Mouse (Mus musculus) megakaryocyte progenitor cell, adult 5-6 weeks (primary cell): ENCODE data around the gene Hoxc10. TPM values are rescaled to one million over a fixed set of nuclear protein-coding genes. Genes with fewer than 3 reads are reported as not detected.
A peak's percentile ranks its signal among the peaks of the same experiment; 100 is the strongest.

ENCODE experiments used
- ATAC-seq: replicated peaks from 2 replicates; pipeline ENCODE4 v1.8.0; 2016; ENCODE audit warnings: mild to moderate bottlenecking, moderate TSS enrichment, inconsistent platforms; ENCODE audit not compliant: poor library complexity
- total RNA-seq, 2 experiments: library from RNA; stranded (forward) in 1 of 2; stranded (reverse) in 1 of 2; fragments of 157-497, 149-512 nt in 1 of 2; fragments of 200-1000 nt in 1 of 2; gene quantifications; 2 replicates each; pipeline versions ENCODE4 v1.2.3 to v1.2.4; 2015 to 2017

Hoxc10 gene
- total RNA-seq (2015) = not detected in 2 replicates
- not detected in 2 replicates for total RNA-seq (2017)

DNA sequence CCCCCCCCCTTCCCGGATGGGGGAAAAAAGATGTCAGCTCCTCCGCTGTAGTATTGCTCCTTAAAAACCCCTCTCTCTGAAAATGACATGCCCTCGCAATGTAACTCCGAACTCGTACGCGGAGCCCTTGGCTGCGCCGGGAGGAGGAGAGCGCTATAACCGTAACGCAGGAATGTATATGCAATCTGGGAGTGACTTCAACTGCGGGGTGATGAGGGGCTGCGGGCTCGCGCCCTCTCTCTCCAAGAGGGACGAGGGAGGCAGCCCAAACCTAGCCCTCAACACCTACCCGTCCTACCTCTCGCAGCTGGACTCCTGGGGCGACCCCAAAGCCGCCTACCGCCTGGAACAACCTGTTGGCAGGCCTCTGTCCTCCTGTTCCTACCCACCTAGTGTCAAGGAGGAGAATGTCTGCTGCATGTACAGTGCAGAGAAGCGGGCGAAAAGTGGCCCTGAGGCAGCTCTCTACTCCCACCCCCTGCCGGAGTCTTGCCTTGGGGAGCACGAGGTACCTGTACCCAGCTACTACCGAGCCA is at the start of gene Hoxc10:
Gene Hoxc10 (plus strand): TSS at position 21 of the 536 bp plus-strand sequence.
- no peak for ATAC-seq

DNA sequence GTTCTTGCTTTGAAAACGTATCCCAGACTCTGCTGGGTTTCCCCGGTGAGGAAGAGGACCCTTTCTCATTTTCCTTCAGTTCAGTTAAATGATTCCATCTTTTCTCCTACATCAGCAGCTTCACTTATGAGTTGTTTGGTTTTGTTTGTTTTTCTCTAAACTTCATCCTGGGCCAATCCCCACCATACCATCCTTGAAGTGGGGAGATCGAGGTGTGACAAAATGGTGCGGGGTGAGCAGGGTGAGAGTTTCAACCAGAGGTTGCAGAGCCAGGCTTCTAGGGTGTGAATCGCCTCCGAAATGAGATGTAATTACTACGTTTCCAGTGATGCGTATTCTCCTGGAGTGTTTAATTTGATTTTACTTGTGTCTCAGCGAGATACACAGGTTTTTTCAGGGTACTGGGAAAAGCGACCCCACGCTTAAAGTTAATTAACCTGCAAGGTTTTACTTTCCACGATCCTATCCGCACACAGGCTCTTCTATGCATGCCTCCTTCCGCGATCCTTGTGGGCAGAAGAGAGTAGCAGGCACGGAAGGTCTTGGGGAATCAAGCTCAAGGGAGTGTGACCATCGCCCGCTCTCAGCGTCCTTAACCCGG is 48.5 kb upstream of the Hoxc10 start:
- ATAC-seq = no peak

DNA sequence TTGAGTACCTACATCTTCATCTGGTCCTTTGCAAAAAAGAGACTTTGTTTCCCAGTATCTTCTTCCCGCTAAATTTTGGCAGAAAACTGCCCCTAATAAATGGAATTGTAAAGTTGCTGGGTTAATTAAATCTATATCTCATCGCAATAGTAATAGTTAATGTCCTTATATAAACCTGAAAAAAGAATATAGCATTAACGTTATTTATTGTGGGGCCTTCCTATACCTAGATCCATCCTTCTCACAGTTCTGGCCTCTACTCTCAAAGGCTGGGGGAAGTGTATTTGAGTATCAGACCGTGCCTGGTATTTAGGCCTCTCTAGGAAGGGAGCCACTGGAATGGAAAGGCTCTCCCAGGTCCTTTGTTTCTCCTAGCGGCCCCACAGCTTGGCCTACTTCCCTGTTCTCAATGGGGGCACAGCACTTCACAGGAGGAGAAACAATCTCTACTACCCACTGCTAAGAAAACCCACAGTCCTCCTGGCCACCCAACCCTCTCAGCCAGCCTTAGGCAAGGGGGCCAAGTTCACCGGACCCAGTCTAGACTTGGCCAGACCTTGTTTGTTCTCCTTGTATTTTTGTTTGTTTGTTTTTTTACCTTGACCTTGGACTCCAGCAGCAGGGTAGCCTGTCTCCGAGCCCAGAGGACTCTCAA is 47.9 kb upstream of the Hoxc10 start:
- no peak for ATAC-seq

DNA sequence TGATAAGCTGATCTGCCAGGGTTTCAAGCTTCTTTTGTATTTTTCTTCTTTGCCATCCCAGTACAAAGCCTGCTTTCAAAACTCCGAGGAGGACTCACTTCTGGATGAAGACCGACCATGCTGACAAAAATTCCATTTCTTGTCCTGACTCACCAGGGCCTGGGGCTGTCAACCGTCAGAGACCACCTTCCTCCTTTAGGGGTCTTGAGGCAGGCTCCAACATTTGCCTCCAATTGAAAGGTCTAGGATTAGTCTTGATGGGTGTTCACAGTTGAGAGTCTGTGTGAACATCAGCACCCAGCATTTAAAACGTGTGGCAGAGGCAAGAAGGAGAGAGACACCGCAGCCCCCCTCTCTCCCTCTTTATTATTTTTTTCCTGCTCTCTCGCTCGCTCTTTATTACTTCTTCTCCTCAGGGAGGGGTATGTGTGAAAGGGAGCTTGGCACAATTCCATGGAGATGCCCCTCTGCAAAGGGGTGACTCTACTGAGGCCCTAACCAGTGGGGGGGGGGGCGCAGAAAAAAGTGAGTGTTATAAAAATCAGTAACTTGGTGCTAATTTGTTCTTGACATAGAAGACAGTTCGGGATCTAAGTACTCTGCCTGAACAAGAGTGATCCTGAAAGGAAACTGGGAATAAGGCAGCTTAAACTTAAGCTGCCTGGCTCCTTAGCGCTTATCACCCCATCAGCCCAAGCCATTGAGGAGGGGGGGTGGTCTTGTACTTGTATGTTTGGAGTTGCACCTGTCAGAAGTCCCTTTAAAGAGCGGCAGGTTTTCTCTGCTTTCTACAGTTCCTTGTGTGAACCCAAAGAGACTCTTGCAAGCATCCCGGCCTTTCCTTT is 47.0 kb upstream of the Hoxc10 start:
- no peak for ATAC-seq

DNA sequence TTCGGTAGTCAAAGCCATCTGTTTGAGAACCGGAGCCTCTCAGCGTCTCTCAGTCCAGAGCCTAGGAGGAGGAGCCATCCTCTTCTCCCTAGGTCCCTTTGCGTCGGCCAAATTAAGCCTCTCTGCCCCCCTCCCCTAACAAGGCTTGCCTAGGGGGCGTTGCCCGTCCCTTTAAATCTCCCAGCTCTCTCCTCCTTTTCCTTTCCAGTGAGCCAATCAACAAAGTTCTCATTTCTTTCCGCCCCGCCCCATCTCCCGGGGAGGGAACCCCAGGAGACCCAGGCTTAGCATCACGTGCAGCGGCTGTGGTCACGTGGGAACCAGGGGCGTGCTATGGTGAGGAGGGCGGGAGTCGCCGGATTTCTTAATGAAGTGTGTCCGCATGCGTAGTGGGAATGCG is 46.0 kb upstream of the Hoxc10 start:
- ATAC-seq = peak; percentile 34; the same call in 1 of the 2 replicates

DNA sequence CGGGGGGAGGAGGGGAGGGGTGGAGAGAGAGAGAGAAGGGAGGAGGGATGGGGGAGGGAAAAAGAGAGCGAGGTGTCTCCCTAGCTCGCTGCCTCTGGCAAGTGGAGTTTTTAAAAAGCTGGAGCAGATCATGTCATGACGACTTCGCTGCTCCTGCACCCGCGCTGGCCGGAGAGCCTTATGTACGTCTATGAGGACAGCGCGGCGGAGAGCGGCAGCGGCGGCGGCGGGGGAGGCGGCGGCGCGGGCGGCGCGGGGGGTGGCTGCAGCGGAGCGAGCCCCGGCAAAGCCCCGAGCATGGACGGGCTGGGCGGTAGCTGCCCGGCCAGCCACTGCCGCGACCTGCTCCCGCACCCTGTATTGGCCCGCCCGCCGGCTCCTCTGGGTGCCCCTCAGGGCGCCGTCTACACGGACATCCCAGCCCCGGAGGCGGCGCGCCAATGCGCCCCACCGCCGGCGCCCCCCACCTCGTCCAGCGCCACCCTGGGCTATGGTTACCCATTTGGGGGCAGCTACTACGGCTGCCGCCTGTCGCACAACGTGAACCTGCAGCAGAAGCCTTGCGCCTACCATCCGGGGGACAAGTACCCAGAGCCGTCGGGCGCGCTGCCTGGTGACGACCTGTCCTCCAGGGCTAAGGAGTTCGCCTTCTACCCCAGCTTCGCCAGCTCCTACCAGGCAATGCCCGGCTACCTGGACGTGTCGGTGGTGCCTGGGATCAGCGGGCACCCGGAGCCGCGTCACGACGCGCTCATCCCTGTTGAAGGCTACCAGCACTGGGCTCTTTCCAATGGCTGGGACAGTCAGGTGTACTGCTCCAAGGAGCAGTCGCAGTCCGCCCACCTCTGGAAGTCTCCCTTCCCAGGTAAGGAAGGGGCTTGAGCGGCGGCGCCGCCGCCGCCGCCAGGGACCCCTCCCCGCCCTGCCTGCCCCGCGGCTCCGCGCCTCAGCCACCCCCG is 45.3 kb upstream of the Hoxc10 start, which contains the start of gene Hoxc13:
Gene Hoxc13 (plus strand): TSS at position 51 of the 959 bp plus-strand sequence.
- no peak for ATAC-seq

DNA sequence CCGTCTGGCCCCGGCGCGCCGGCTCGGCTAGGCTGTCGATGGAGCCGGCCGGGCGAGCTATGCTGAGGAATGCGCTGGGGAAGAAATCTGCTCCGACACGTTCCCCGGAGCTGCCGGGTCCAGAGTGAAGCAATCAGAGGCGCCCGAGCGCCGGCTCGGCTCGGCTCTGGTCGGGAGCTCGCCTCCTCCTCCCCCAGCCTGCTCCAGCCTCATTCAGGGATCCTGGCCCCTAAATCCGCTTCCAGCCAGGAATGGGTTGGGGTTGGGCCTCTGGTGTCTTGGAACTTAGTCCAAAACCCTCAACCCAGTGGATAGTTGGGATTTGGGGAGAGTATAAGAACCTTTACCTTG is 44.6 kb upstream of the Hoxc10 start:
- ATAC-seq = no peak

DNA sequence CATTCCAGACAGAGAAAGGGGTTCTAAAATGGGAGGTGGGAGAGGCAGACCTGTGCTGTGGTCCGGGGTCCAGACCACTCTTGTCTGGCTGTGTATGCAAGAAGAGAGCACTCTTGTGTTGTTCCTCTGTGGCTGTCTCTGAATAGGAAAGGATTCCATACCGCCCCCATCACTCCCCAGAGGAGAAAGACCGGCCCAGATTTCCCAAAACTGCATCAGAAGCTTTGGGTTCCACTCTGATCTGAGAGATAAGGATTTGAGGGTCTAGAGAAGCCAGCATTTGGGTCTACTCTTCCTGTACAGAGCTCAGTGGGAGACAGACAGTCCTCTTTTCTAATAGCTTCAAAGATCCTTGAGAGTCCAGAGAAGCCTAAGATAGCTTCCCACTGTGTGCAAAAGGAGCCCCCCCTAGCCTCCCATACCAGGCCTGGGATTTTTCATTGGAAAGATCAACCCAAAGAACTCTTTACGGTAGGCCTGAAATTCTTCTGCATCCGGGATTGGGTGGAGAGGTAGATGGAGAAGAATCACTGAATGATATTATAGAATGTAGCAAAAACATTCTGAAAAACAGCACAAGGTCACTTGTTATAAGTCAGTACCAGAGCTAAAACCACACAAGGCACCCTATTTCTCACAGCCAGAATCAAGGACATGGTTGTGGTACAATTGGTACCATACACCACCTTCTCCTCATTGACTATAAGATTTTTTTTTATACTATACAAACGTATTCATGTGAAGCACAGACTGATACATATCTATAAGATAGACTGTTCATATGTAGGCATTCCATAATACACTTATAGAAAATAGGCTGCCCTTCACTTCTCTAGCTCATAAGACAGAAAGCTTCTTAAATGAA is 43.7 kb upstream of the Hoxc10 start:
- no peak for ATAC-seq

DNA sequence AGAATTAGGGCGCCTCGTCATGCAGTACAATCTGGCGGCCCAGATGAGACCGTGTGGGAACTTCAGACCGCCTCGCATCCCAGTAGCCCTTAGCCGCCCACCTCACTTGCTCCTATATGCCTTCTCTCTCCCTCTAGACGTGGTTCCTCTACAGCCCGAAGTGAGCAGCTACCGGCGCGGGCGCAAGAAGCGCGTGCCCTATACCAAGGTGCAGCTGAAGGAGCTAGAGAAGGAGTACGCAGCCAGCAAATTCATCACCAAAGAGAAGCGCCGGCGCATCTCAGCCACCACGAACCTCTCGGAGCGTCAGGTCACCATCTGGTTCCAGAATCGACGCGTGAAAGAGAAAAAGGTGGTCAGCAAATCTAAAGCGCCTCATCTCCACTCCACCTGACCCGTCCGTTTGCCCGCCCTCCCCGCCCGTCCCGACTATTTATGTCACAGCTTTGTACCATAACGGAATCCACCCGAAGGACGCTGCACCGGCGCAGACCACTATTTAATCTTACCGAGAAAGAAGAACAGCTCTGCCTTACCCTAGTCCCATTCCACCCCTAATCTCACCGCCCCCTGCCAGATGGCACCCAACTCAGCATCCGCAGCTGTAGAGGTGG is 39.5 kb upstream of the Hoxc10 start:
- ATAC-seq = no peak

GRCm38 (mm10) chr15:102931706-102932358 is 34.8 kb upstream of the Hoxc10 start:
- ATAC-seq = no peak

DNA sequence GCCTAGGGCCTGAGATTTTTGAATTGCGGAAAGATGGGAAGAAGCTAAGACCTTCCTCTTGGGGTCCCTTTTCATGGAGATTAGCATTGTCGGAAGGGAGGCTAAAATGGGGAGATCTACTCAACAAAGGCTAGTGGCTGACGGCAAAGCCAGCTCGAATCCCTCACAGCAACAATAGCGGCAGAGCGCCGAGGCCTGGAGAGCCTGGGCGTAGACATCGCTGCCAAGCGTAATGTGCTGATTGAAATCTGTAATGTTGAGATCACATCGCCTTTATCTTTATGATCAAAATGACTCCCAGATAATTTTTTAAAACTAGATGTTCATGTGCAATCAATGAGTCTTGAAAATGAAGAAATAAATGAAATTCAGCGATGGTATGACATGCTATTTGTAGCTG is 32.2 kb upstream of the Hoxc10 start:
- no peak for ATAC-seq

DNA sequence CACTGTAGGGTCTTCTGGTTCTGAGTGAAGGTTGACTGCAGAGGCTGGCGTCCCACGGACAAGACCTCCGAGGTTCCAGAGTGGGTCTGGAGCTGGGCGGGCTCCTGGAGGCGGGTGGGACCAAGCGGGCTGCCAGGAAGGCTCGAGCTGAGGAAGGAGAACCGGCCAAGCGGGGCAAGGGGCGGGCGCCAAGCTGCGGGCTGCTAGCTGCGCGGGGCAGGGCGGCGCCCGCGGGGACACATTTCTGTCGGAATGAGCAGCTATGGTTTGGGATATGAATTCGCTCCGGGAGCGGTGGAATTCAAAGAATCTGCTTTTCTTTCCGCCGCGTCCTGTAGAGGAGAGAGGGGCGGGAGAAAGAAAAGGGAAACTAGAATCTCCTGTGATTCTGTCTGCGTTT is 31.7 kb upstream of the Hoxc10 start:
- ATAC-seq = no peak

DNA sequence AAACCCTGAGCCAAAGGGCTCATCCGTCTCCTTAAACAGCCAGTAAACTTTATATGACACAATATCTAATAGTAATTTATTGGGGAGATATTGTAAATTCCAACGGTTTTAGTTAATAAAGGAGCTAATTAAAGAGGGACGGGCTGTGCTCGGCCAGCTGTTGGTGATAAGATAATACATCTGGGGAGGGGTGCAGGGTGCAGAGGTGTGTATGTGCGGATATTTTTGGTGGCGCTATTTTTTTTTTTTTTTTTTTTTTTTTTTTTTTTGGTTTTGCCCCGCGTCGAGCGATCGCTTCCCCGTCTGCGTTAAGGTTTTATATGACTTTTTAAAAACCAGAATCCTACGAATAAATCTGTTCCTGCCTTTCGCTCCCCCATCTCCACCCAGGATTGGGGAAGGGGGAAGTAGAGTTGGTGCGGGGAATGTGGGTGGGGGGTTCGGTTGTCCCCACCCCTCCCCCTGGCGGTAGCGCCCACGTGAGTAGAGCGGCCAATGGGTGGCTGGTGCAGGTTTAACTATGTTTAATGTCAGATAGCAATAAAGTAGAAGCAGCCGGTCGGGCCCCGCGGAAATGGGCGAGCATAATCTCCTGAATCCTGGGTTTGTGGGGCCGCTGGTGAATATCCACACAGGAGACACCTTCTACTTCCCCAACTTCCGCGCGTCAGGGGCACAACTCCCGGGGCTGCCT is 30.2 kb upstream of the Hoxc10 start, which contains the start of gene Hoxc12:
Gene Hoxc12 (plus strand): TSS at position 479 of the 694 bp plus-strand sequence.
- no peak for ATAC-seq

DNA sequence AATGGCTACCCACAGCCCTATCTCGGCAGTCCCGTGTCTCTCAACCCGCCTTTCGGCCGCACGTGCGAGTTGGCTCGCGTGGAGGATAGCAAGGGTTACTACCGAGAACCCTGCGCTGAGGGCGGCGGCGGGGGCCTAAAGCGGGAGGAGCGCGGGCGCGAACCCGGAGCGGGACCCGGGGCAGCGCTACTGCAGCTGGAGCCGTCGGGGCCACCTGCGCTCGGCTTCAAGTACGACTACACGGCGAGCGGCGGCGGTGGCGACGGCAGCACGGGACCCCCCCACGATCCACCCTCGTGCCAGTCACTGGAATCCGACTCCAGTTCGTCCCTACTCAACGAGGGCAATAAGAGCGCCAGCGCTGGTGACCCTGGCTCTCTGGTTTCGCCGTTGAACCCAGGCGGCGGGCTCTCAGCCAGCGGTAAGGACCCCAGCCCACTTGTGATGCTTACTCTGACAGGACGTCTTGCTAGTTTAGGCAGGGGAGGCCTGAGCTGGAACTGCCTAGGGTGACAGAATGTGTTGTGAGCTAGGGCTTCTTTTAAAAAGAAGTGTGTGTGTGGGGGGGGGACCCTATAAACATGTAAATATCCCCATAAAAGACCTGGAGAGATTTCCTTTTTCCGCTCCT is 29.4 kb upstream of the Hoxc10 start:
- ATAC-seq = no peak

DNA sequence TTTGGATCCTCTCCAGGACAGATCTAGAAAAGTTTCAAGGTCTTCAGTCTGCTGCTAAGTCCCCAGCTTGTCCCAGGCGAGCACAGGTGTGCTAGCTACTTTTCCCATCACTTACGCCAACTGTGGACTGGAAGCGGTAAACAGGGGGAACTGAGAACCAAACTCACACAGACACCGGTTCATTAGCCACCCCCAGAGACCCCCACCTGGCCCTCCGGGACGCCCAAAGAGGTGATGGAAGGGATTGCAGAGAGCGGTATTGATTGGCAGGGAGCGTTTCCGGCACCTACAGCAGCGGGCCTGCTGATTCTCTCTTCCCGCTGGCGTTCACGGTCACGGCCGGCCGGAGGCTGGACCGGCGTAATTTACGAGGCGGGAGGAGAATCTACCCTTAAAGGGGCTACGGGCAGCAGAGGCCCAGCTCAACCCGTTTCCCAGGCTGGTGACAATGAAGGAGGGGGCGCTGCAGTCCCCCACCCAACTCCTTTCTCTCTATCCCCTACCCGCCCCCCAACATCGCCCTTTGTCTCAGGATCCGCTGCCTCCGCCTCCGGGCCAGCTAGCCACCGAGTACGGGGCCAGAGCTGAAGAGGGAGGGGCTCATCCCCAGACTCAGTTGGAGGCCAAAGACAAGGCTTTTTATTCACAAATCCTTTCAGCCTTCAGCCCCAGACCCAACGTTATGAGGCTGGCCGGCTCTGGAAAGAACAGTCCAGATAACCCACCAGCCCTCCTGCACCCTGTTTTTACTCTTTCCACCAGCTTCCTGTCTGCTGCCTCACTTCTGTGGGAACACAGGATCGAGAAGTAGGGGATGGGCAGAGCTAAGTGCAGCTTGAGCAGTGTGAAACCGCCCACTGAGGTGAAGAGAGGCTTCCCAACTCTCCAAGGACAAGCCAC is 27.1 kb upstream of the Hoxc10 start:
- ATAC-seq = no peak

DNA sequence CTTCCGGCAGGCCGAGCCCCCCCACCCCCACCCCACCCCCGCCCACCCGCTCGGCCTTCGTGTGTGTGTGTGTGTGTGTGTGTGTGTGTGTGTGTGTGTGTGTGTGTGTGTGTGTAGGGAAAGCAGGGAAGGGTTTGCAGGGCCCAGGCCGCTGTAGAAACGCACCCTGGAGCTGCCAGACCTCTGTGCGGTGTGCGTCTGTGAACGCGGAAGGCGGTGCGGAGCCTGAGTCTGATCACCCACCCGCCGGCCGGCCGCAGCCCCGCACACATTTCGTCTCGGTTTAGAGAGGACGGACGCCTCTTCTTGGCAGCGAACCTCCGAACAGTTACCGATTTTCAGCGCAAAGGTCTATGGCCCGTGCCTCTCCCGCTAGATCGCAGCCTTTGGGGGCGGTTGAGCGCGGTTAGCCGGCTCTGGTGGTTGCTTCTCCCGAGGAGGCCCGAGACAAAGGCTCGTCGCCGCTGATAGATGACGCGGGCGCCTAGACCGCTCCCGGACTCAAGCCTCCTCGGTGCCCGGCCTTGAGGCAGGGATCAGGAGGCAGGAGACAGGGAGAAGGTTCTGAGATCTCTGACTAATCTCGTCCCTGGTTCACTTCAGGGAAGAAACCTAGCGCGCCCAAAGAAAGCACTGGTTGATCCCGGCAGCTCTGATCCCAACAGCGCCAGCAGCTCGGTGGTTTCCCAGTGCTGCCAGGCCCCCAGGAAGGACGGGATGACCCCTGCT is 23.7 kb upstream of the Hoxc10 start:
- no peak for ATAC-seq
